Mouse (Mus musculus) erythroblast, embryonic 14.5 days (primary cell): Measurements from ENCODE around the gene Adap2. TPM values are rescaled to one million over a fixed set of nuclear protein-coding genes. Genes with fewer than 3 reads are reported as not detected.

Source experiments
- H3K27me3 ChIP-seq: 2 replicates; pipeline ENCODE4 v1.6.1; 2012; ENCODE audit warnings: inconsistent platforms; ENCODE audit not compliant: control insufficient read depth
- H3K36me3 ChIP-seq: 2 replicates; pipeline ENCODE4 v1.6.1; 2012; ENCODE audit warnings: mild to moderate bottlenecking, inconsistent platforms; ENCODE audit not compliant: control insufficient read depth
- H3K4me1 ChIP-seq: 2 replicates; pipeline ENCODE4 v1.6.1; 2012; ENCODE audit warnings: inconsistent platforms; ENCODE audit not compliant: control insufficient read depth
- H3K4me3 ChIP-seq: replicated peaks from 2 replicates; pipeline ENCODE3; 2012; ENCODE audit warnings: moderate library complexity, mild to moderate bottlenecking, inconsistent platforms
- H3K9me3 ChIP-seq: 2 replicates; pipeline ENCODE4 v1.6.1; 2012; ENCODE audit warnings: low read length, inconsistent platforms, mixed read lengths; ENCODE audit not compliant: control insufficient read depth
- GATA1 ChIP-seq: IDR thresholded peaks from 2 replicates; pipeline ENCODE4 v1.6.1; 2012; ENCODE audit warnings: low read length, inconsistent platforms, mixed read lengths
- TAL1 ChIP-seq: IDR thresholded peaks from 3 replicates; pipeline ENCODE4 v1.6.1; 2012; ENCODE audit warnings: low read length, inconsistent platforms, mixed read lengths
- polyA plus RNA-seq: library from polyadenylated mRNA; stranded (reverse); fragments of >175 nt; gene quantifications from 2 replicates; pipeline ENCODE4 v1.2.3, GENCODE M21; 2012

Gene Adap2
- polyA plus RNA-seq, 1 experiment = not detected

DNA sequence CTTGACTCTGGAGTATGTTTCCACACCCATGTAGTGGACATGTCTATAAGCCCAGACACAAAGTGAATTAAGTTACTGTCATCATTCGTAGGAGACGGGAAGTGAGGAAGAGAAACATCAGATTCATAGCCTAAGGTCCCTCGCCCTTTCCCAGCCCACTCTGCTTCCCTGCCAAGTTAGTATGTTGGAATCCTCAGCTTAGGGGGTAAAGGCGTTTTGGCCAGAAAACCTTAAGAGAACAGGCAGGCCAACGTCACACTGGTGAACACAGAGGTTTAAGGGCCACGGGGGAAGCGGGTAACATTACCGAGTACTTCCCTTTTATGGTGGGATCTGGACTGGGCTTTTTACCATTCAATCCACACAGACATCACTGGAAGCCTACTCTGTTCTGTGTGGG is 1.6 kb downstream of the Adap2 start:
- no peaks in the 10 kb centered on the region; the same call in 1 of the 2 replicates for H3K36me3 ChIP-seq
- no peak overlapping the region for H3K4me3 ChIP-seq
- TF ChIP-seq GATA1 (no peak), TAL1 (no peak)
- peaks cover 5% of the 10 kb centered on the region; the same call in 1 of the 2 replicates for H3K9me3 ChIP-seq
- H3K4me1 ChIP-seq = peaks cover 16% of the 10 kb centered on the region
- peaks cover 51% of the 10 kb centered on the region for H3K27me3 ChIP-seq

DNA sequence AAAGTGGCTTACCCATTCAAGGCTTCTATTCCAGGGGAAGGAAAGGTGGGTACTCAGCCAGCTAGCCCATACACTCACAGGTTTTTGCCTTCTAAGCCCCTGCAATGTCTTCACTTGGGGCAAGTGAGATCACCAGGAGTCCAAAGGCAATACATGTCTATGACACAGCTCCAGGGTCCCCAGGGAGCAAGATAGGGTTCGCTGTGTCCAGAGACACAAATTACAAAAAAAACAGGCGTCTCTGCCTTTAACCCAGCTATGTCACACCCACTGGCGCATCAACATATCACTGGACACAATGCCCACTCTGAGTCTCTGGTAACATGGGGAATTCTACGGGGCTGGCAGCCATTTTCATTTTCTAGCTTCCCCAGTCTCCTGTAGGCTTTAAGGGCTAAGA is 2.1 kb downstream of the Adap2 start:
- Histone ChIP-seq H3K9me3 (peaks cover 5% of the 10 kb centered on the region; the same call in 1 of the 2 replicates), H3K4me1 (peaks cover 16% of the 10 kb centered on the region), H3K4me3 (no peak overlapping the region), H3K27me3 (peaks cover 51% of the 10 kb centered on the region), H3K36me3 (no peaks in the 10 kb centered on the region; the same call in 1 of the 2 replicates)
- no peak for TF ChIP-seq GATA1
- TF ChIP-seq TAL1 = no peak

DNA sequence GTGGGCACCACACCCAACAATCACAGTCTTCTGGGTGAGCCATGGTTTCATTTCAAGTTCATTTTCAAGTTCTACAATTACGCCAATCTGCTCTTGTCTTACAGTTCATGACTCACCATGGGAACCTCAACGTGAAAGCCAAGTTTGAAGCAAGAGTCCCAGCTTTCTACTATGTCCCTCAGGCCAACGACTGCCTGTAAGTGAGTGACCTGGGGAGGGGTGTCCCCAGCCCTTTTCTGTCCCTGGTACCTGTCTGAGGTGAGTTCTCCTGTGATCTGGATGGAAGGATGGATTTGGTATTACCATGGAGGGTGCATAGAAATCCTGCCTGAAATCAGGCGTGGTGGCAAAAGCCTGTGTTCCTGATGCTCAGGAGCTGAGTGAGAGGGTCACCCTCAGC is 2.9 kb downstream of the Adap2 start:
- Histone ChIP-seq H3K4me3 (no peak overlapping the region), H3K9me3 (peaks cover 5% of the 10 kb centered on the region; the same call in 1 of the 2 replicates), H3K4me1 (peaks cover 16% of the 10 kb centered on the region), H3K27me3 (peaks cover 50% of the 10 kb centered on the region), H3K36me3 (no peaks in the 10 kb centered on the region; the same call in 1 of the 2 replicates)
- TF ChIP-seq TAL1 (no peak), GATA1 (no peak)

DNA sequence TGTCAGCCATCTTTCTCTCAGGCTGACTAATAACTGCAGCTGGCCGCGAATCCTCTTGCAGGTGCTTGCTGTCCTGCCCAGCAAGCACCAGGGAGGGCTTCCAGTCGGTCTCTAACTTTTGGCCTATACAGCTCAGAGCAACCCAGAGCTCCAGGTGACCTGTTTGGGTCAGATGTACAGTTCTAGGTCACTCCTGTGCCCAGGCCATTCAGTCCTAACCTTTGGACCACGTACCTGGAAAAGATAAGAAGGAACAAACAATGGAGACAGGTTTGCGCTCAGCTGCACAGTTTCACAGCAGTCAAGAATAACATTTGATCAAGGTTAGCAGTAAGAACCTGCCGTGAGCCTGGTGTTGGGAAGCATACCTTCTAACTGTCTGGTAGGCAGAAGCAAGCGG is 5.1 kb downstream of the Adap2 start:
- peaks cover 5% of the 10 kb centered on the region; the same call in 1 of the 2 replicates for H3K9me3 ChIP-seq
- TF ChIP-seq TAL1 (no peak), GATA1 (no peak)
- H3K27me3 ChIP-seq = peaks cover 34% of the 10 kb centered on the region
- H3K4me3 ChIP-seq = no peak overlapping the region
- peaks cover 9% of the 10 kb centered on the region for H3K4me1 ChIP-seq
- no peaks in the 10 kb centered on the region; the same call in 1 of the 2 replicates for H3K36me3 ChIP-seq

DNA sequence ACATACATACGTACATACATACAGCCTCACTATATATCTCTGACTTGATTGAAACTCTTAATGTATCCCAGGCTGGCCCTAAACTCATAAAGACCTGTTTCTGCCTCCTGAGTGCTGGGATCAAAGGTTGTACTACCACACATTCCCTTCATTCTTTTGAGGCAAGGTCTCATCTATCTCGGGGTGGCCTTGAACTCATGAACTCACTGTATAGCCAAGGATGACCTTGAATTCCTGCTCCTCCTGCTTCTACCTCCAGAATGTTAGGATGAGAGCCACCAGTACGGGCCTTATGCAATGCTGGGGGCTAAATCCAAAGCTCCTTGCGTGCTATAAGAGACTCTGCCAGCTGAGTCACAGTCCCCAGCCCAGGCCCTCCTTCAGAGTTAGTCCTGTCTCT is 7.1 kb downstream of the Adap2 start:
- Histone ChIP-seq H3K4me3 (no peak overlapping the region), H3K27me3 (peaks cover 13% of the 10 kb centered on the region), H3K4me1 (no peaks in the 10 kb centered on the region), H3K9me3 (no peaks in the 10 kb centered on the region), H3K36me3 (no peaks in the 10 kb centered on the region; the same call in 1 of the 2 replicates)
- TF ChIP-seq GATA1 = no peak
- no peak for TF ChIP-seq TAL1

DNA sequence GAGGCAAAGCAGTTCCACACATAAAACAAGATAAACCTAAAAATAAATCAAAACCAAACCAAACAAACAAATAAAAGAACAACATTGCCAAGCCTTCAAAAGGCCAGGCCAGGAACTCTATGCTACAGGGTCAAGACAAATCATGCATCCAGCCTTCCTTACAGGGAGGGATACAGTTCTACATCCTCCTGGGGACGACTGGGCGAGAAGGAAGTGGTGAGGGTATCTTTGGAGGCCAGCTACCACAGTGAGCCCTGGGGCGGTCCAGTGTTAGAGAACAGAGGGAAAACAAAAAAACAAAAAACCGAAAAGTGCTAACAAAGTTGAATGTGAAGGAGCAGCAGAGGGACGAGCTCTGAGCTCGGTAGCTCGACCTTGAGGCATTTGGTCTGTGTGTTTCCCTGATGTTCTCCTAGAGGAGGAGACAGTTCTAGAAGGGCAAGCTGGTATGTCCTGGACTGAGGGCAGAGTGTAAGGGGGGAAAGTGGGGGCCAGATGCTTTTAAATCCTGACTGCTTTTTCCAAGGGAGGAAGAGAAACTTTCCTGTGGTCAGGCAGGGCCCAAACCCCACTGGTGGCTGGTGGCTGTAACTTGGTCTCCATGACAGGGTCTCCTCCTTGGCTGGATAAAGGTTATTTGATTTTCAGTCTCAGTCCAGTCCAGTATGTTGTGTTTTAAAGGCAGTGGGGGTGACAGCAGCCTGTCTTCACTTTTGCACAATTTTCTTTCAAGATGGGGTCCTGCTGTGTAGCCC is 9.6 kb downstream of the Adap2 start:
- Histone ChIP-seq H3K4me1 (no peaks in the 10 kb centered on the region), H3K27me3 (no peaks in the 10 kb centered on the region), H3K36me3 (no peaks in the 10 kb centered on the region; the same call in 1 of the 2 replicates), H3K9me3 (peaks cover 2% of the 10 kb centered on the region), H3K4me3 (no peak overlapping the region)
- no peak for TF ChIP-seq TAL1
- TF ChIP-seq GATA1 = no peak

DNA sequence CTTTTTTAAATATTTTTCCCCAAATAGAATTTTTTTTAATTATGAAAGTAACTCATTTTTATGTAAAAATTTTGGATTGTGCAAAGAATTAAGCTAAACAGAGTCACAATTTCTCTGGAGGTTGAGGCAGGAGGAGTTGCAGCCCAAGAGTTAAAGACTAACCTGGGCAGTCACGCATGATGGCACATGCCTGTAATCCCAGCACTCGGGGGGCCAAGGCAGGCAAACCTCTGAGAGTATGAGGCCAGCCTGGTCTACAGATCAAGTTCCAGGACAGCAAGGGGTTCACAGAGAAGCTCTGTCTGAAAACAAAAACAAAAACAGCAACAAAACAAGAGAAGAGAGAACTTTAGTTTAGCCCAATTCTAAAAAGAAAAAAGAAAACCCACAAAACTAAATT is 10.3 kb downstream of the Adap2 start:
- Histone ChIP-seq H3K27me3 (no peaks in the 10 kb centered on the region), H3K4me3 (no peak overlapping the region)

DNA sequence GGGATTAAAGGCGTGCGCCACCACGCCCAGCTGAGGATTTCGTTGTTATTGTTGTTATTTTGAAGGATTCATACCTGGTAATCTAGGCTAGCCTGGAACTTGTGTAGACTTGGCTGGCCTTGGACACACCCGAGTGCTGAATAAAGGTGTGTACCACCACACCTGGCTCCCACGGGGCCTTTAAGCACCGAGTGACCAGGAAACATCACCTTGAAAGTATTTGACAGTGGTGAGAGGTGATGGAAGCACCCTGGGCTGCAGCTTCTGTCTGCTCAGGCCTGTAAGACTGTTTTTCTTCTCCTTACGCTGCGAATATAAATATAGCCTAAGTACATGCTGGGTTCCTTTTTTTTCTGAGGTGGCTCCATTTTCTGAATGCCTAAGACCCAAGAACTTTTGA is 14.2 kb downstream of the Adap2 start:
- TF ChIP-seq GATA1 (no peak), TAL1 (no peak)
- H3K4me1 ChIP-seq = no peaks in the 10 kb centered on the region
- H3K27me3 ChIP-seq = no peaks in the 10 kb centered on the region
- no peak overlapping the region for H3K4me3 ChIP-seq
- no peaks in the 10 kb centered on the region; the same call in 1 of the 2 replicates for H3K36me3 ChIP-seq
- H3K9me3 ChIP-seq = peaks cover 2% of the 10 kb centered on the region

More for the DNA sequence above, 10.3 kb downstream of the Adap2 start:
- H3K9me3 ChIP-seq = peaks cover 2% of the 10 kb centered on the region
- H3K4me1 ChIP-seq = no peaks in the 10 kb centered on the region
- TF ChIP-seq GATA1 (no peak), TAL1 (no peak)
- H3K36me3 ChIP-seq = no peaks in the 10 kb centered on the region; the same call in 1 of the 2 replicates

DNA sequence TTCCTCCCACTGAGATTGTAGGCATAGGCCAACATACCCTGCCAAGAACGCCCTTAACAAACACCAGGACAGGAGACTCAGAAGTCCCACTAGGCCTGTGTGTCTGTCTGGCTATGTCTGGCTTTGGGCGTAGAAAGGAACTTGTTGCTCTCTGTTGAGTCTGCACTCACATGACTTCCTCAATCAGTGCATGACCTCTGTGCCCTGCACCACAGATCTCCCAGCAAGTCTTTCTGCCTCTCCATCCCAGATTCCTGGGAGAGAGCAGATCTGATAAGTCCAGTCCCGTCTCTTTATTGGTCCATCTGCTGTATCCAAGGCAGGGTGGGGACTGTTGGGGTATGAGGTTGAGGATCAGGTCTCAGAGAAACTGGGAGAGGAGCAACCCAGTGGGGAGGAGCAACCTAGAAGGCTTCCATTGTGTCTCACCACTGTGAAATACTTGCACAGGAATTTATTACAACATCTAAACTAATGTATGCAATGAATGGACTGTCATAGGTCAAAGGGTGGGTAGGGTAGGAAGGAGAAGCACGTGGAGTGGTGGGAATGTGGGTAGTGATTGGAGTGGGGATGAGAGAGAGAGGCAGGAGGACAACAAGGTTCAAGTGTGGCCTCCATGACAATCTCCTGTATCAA is 14.8 kb downstream of the Adap2 start:
- no peak for TF ChIP-seq TAL1
- no peak for TF ChIP-seq GATA1
- Histone ChIP-seq H3K4me3 (no peak overlapping the region), H3K36me3 (no peaks in the 10 kb centered on the region; the same call in 1 of the 2 replicates), H3K27me3 (no peaks in the 10 kb centered on the region), H3K4me1 (no peaks in the 10 kb centered on the region), H3K9me3 (peaks cover 2% of the 10 kb centered on the region)
